Mouse (Mus musculus) frontal cortex, adult (tissue): Measurements from ENCODE around the gene Rhbg.

Experiments used
- ATAC-seq: cut with Nextera tagmentation; 2 replicates; pipeline ENCODE4 v1.9.2; 2017; ENCODE audit warnings: mild to moderate bottlenecking, moderate library complexity, mixed read lengths; ENCODE audit not compliant: low TSS enrichment

Rhbg gene

DNA sequence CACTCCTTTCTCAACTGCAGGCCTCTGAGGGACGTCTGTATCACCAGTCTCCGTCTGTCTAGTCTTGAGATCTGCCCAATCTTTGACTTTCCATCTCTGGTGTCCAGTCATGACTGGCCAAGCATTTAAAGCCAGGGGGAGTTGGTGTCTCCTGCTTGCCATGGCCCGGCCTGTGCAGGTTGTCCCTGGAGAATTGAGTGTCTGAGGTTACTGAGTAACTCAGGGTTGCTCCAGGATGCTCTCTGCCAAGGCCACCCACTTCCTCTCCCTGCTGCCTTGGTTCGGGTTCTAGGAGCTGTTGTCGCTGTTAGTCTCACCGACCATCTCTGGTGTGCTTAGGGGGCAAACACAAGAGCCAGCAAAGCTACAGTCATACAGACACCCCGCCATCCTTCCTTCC lies 1.9 kb upstream of the Rhbg start:
- no peak for ATAC-seq

DNA sequence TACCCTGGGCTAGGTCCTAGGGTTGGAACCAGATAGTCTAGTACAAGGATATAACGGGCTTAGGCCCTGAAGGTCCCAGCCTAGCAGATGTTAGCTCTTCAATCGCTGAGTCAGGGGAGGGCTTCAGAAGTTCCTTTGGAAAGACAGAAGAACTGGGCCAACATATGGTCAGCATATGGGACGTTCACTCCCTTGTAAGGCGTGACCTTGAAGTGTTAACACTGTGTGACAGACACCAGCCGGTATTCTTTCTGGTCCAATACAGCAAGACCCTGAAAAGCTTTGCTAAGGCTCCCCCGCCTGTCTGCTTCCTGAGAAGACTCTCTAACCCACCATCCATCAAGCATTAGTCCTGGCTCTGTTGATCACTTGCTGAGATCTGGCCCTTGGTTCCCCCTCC lies 1.4 kb upstream of the Rhbg start:
- ATAC-seq: no peak

DNA sequence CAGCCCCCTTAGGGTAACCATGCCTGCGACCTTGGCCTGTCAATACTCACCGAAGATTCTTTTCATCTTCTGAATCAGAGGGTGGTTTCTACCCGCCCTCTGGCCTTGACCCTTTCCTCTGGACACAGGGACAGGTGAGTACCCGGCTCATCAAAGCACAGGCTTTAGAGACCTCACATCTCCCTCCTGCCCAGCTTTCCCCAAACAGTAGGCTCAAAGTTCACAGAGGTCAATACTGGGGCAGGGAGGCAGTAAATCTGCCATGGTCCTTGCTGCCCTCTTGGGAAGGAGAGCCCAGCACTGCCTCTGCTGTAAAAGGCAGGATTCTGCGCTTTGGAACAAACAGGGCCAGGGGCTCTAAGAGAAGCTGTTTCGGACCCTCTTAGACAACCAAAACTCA lies 1.8 kb downstream of the Rhbg start:
- ATAC-seq: no peak

DNA sequence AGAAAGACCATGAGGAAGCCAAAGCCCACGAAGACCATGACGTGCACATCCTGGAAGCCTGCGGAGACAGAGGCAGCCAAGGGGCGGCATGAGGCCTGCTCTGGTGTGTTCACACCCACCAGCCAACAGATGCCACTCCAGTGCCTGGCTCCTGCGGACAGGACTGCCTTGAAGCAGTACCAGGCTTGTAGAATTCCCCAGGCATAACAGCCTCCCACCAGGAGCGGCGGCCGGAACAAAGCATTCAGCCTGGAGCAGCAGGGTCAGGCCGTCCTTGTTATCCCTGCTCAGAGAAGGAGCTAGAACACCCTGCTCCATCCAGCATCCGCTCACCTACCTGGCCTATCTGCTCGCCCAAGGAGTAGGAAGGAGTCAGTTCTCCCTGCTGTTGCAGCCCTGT lies 6.1 kb downstream of the Rhbg start:
- ATAC-seq: no peak

DNA sequence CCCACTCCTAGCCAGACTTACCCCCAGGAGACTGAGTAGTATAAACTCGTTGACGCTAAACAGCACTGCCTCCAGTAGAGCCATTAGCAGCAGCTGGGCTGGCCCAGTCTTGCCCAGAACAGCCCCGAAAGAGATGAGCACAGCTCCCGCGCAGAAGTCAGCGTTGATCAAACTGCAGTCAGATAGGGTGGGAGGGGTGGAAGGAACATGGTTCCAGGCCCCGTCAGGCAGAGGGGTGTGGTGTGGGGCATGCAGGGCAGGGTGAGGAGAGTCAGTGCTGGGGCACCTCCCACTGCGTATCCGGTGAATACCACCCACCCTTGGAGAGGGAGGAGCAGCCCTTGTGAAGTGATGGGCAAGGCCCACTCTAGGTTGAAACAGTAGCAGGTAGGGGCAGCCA lies 6.8 kb downstream of the Rhbg start:
- ATAC-seq: no peak

DNA sequence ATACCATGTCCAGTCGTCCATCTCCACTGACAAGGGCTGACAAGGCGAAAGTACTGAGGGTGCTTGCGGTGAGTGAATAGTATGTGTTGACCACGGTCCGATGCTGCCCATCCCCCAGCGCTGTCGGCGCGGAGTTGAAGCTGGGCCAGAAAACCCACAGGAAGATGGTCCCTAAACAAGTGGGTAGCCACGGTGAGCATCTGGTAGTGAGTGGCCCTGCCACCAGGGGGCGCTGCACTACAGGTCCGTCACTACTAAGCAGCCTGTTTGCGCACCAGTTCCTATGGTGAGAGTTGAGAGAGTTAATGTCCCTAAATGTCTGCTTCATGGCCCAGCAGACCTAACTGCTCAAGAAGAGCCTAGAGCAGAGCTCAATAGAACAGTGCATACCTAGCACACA lies 8.7 kb downstream of the Rhbg start:
- ATAC-seq: 0 out of 2 replicates have a peak, but pooled peaks have one; percentile 24

DNA sequence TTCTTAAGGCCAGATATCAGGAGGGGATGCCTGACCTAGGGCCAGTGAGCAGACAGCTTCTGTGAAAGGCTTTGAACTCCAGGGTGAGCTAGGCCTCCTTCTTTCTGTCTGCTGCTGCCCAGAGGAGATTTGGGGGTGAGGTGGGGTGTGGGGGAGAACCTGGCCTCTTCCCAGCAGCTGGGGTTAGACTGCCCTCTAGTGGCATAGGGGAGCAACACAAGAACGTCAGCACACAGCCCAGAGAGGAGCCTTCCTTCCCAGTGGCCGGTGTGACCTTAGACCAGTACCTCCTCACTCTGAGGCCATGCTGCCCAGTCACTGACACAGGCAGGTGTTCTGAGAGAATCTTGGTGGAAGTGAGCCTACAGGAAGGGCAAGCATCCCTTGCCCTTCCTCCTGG lies 10.4 kb downstream of the Rhbg start:
- ATAC-seq: peak; percentile 27; the same call in 1 of the 2 replicates

DNA sequence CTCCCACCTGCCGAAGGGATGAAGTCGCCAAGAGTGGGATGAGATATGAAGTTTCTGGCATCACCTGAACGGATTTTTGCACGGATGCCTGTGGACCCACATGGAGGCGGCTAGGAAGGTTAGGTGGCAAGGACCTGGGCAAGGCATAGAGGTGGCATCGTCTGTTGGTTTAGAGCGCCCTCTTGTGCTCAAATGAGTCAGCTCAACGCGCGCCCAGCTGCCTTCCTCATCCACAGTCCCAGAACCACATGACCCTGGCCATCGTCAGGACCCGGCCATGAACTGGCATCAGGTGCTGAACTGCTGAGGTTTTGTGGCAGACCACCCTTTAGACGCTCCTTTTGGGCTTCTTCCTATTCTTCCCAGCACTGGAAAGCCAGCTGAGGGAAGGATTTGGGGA lies 12.0 kb downstream of the Rhbg start:
- peak; percentile 70 for ATAC-seq

DNA sequence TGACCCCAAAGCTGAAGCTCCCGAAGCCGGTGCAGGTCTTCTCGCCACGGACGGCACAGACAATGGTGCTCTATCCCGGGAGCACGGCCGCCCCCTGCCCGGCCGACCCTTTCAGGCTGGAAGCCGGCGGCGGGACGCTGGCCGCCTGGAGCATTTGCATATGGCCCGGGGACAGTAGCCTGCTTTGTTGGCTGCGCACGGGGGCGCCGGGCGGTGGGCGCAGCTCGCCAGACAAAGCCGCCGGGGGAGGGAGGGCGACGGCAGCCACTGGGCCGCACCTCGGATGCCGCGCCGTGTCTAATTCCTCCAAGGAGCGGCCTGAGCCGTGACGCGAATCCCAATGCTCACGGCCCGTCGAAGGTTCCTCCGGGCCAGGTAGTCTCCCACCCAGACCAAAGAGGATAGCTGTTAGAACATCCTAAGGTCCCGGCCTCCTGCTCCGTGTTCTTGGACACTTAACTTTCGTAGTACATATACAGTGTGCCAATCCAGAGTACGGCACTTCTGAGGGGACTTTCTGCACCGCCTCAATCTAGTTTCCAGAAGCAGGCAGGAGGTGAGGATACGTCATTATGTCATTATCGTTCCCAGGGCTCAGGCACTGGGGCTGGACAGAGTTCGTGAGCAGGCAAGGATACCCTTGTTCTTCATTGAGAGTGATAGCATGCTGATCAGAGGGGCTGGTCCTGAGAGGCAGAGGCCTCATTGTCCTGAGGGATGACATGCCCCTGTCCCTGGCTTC lies 13.3 kb downstream of the Rhbg start:
- no peak for ATAC-seq

DNA sequence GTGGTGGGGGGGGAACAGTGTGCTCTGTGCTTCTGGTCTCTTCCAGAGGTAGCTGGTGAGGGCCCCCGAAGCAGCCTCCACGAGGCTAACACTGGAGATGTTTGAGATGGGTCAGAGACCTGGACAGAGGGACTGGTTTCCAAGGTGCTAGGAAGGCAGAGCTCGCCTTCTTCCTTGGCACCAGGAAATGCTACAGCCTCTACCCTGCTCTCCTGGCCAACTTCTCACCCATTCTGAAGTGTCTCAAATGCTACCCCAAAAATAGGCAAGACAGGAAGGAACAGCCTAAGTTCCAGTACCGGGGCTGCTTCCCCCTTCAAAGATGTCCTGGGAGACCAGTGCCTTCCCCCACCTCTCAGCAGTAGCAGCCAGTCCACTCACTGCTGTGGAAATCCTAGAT lies 15.1 kb downstream of the Rhbg start:
- ATAC-seq: no peak

DNA sequence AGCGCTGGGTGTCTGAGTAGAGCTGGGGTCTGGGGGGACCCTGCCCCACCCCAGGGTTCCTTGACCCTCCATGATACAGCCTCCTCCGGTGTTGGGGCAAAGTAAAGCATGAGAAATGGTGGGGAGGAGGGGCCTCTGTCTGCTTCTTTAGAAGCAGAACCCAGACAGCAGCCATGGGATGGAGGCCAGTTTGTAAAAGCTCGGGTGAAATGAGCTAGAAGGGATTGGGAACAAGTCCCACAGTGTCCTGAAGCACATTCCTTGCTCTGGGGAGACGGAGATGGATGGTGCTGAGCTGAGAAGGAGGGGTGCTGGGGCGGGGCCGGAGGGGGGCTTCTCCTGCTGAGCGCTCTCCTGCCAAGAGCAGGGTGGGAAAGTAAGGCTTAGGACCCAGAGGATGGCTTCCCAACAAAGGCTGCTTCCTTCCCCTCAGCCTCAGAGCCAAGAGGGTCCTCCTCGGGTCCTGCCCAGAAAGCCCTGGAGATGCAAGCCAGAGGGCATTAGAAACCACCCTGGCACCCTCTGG lies 15.6 kb downstream of the Rhbg start:
- ATAC-seq: no peak

DNA sequence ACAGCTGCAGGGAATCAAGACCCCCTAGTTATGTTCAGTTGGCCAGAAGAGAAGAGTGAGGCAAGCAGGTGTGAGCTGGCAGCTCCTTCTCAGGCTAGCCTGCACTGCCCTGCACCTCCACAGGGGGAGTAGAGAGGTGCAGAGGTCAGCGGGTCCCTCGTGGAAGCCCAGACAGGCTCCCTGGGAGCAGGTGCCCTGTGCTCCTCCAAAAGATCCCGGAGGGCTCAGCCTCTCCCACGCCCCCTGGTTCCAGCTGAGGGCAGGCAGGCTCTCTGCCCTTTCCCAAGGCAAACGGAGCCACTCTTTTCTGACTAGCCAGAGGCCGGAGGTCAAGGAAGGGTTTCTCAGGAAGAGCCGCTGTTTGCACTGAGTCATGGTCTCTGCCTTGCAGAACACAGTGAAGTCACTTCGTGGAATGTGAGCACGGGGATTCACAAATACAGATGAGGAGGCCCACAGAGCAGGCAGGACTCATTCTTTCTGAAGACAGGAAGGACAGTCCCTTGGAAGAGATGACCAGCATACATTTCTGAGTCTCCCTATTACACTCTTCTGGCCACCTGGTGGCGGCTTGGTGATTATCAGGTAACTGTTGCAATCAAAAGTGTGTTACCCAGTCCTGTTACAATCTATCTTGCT lies 16.8 kb downstream of the Rhbg start:
- ATAC-seq: no peak

DNA sequence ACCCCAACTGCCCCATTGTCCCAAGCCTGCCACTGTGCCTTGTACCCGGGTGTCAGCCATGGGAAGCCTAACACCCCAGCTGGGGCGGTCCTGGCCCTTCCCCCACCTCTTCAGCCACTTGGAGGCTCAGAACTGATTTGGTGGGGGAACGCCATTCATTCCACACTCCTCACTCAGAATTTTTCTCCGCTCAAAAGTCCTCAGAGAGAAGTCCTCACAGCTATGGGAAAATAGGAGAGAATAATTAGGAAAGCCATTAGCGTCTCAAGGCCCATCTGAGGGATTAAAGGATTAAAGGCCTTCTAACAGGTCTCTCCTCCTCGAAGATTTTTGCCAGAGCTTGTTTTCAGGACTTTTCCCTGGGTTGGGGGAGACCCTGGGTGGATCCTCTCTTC lies 17.4 kb downstream of the Rhbg start:
- no peak for ATAC-seq

DNA sequence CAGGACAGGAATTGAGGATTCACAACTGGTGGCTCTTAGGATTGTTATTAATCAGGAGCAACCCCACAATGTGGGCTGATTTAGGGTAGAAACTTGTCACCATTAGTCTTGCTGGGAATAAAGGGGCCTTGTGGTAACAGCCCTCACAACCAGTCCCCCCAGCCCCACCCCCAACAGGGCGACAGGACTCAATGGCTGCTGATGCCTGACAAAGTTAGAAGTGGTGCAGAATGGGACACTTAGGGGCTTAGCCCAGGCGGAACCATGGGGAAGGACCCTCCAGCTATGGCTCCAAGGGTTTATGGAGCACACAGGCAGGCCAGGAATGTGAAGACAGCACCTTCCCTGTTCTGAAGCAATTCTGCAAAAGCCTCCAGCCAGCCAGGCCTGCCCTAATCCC lies 18.9 kb downstream of the Rhbg start:
- no peak for ATAC-seq

DNA sequence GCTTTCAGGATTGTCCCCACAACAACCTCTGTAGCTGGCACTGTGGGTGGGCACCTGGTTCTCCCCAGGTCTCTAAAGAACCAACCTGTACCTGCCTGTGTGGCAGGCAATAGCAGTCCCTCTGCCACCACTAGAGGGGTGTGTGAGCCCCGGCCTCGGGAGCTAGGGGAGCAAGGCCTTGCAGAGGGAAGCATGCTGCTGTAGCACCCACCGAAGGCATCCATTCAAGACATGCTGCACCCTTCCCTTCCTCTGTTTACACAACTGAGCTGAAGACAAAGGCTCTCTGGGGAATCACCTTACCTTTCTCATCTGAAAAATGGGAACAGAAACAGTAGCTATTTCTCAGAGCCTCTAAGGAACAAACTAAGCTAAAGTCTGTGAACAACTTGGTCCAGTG lies 19.3 kb downstream of the Rhbg start:
- ATAC-seq: no peak

DNA sequence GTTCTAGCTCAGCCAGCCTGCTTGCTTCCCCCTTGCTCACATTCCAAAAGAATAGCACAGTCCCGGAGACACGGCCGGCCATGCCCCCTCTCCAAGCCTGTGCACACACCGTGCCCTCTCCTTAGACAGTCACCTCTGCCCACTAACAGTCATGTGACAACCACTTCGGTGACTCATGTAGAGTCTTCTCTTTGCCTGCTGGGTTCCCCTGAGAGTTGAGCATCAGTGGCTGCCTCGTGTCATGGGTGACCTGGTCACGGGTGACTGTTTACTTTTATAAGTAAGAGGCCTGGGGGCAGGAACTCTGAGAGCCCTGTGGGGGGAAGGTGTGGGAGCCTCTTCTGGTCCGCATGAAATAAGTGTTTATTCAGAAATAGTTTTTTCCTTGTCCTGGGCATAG lies 20.5 kb downstream of the Rhbg start:
- ATAC-seq: no peak

DNA sequence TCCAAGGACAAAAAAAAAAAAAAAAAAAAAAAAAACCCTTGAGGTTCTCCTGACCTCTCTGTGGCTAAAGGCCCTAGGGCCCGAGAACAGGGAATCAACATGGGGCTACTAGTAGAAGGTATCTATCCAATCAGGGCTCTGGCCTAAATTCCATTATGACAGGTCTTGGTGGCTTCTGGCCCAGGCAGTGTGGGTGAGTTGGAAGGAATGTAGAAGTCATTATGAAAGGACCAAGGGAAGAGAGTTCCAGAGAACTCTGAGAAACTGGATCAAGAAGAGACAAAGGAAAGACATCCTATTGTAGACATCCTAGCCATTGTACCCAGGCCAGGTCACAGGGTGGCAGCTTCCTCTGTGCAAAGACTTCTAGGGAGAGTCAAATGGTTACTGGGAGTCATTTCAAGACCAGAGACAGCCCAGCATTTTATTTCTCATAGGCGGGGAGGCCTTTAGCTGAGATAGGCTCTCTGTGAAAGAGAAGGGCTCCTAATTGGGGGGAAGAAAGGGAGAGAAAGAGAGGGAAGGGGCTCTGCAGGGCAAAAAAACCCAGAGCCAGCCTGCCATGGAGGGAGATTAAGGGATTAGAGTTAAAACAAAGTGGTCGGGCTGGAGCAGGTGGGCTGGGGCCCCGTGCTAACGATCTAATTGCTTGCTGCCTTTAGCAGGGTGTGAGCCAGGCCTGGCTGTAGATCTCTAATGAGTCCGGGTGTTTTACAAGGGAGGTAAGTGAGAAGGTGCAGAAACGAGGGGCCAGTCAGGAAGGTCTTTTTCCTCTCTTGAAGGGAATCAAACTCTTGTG lies 21.5 kb downstream of the Rhbg start:
- no peak for ATAC-seq

DNA sequence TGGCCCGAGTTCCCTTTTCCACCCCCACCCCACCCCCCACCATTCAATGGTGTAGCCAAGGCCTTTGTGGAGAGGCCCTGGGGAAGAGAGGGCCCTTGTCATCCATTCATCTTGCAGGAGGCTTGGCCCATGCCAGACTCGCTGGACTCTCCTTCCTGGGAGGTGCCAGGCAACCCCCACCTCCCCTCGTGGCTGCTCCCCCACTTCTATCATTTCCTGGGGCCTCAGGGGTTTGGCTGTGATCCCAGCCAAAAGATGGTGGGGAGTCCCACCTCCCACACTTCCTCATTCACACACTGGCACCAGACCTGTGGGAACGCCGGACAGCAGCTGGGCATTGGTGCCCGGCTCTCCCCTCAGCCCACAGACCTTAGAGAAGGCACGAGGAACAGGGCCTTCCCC lies 22.2 kb downstream of the Rhbg start:
- ATAC-seq: peak; percentile 26

DNA sequence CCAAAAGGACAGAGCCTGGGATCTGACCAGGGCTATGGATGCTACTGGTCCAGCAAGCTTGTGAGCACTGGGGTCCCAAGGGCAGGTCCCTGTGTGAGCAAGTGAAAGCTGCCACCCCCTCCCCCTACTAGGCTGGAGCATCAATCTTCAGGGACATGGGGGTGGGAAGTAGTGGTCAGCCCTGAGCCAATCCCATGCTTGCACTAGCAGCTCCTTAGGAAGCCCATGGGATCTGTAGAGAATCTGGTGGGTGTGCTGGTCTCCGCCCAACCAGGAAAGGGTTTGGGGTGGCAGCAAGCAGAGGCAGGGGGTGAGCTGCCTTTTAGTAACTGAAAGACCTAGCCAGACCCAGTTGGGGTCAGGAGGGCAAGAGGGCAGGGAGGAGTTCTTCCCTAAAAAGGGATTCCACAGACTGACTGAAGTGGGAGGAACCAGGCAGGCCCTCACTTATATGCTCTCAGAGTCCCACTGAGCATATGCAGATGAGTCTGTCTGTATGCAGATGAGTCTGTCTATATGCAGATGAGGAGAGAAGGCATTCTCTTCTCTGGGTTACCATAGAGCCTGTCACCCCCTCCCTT lies 23.4 kb downstream of the Rhbg start:
- ATAC-seq: peak; percentile 56; the same call in 1 of the 2 replicates

DNA sequence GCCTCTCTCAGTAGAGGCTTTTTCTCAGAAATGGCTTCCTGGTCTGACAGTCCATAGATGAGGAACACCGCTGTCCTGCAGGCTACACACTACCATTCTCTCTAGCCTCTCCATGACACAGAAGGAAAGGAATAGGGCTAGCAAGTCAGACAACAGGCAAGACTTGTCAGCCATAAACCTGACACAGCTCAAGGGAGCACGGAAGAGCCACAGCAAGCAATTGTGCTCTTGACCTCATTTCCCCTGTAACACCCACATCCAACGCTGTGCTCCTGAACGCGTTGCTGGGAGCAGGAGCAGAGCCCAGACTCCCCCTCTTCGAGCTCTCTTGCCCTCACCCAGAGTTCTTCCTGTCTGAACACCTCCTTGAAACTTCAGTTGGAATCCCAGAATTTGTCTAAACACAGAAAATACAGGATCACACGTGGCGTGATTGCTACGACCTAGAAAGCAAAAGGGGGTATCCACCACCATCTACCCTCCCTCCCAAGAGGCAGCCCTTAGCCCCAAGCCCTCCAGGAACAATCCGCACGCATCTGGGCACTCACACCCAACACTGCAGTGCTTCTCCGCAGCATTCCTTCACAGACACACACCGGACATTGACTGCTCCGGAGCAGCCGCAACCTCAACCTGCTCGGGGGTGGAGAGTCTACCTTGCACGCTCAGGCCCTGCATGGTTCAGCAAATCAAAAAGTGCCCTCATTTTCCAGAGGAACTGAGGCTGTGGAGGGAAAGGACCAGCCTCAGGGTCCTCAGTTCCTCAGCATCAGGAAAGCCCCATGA lies 24.1 kb downstream of the Rhbg start:
- ATAC-seq: 0 out of 2 replicates have a peak, but pooled peaks have one; percentile 7

DNA sequence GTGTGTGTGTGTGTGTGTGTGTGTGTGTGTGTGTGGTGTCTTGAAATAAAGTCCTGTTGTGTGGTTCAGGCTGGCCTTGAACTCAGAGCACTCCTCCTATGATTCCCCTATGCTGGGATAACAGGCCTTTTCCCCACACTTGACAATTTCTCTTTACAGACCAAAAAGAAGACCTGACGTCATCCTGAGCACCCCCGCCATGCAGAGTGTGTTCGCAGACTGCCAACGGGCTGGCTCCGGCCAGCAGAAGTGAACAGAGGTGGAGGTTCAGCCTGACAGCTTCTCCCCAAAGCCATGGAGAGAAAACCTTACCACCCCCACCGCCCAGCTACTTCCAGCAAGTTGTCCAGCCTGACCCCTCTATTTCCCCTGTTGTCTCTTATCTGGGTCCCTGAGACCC lies 25.0 kb downstream of the Rhbg start:
- no peak for ATAC-seq
